Mouse (Mus musculus) intestine, embryonic 14.5 days (tissue): ENCODE data around the gene Robo1. TPM values are rescaled to one million over a fixed set of nuclear protein-coding genes. Genes with fewer than 3 reads are reported as not detected.

Source experiments
- ATAC-seq: fragments of 200-750 bp; cut with Nextera tagmentation; replicated peaks from 2 replicates; pipeline ENCODE4 v1.8.0; 2017; ENCODE audit warnings: low read depth, moderate number of reproducible peaks, moderate TSS enrichment, moderate library complexity; ENCODE audit not compliant: low FRiP score, low TSS enrichment
- DNase-seq: peaks from one replicate; pipeline ENCODE4 v3.0.0-alpha.2; 2018; ENCODE audit warnings: low spot score
- H3K27ac ChIP-seq: fragments of 300-500 bp; sonication (generic); 2 replicates; pipeline ENCODE4 v1.5.1; 2014; ENCODE audit warnings: low read depth, mild to moderate bottlenecking, control low read depth
- H3K27me3 ChIP-seq: fragments of 300-500 bp; sonication (generic); replicated peaks from 2 replicates; pipeline ENCODE4 v1.6.1; 2014; ENCODE audit warnings: low read length, control low read depth; ENCODE audit not compliant: control insufficient read depth, insufficient read depth
- H3K36me3 ChIP-seq: fragments of 300-500 bp; sonication (generic); 2 replicates; pipeline ENCODE4 v1.6.1; 2014; ENCODE audit warnings: low read length, control low read depth; ENCODE audit not compliant: control insufficient read depth, insufficient read depth
- H3K4me1 ChIP-seq: fragments of 300-500 bp; sonication (generic); replicated peaks from 2 replicates; pipeline ENCODE4 v1.6.1; 2014; ENCODE audit warnings: low read length, control low read depth, mixed read lengths; ENCODE audit not compliant: control insufficient read depth, insufficient read depth
- H3K4me2 ChIP-seq: fragments of 300-500 bp; sonication (generic); 2 replicates; pipeline ENCODE4 v1.6.1; 2014; ENCODE audit warnings: low read length
- H3K4me3 ChIP-seq: fragments of 300-500 bp; sonication (generic); 2 replicates; pipeline ENCODE4 v1.5.1; 2014; ENCODE audit warnings: low read depth, low read length, control low read depth, mixed read lengths
- H3K9ac ChIP-seq: fragments of 300-500 bp; sonication (generic); 2 replicates; pipeline ENCODE4 v1.6.1; 2014; ENCODE audit warnings: mild to moderate bottlenecking, low read length
- H3K9me3 ChIP-seq: fragments of 300-500 bp; sonication (generic); 2 replicates; pipeline ENCODE4 v1.6.1; 2016; ENCODE audit warnings: low read length, control low read depth; ENCODE audit not compliant: control insufficient read depth
- WGBS: fragments of 180-500 bp; shearing (Covaris S2); extraction: QIAGEN DNeasy Blood & Tissue Kit; methylation state at CpG from one replicate; pipeline ENCODE4 v1.1.7; 2014; 5-methylcytosine and 5-hydroxymethylcytosine counted together
- polyA plus RNA-seq: library from polyadenylated mRNA; unstranded; fragments of >200 nt; fragmentation: Nextera tagmentation; extraction: Ambion mirVana; gene quantifications from 2 replicates; pipeline ENCODE4 v1.2.1, GENCODE M21; 2014

Gene Robo1
- polyA plus RNA-seq, 1 experiment from 2014 or later, result 24.1 TPM

DNA sequence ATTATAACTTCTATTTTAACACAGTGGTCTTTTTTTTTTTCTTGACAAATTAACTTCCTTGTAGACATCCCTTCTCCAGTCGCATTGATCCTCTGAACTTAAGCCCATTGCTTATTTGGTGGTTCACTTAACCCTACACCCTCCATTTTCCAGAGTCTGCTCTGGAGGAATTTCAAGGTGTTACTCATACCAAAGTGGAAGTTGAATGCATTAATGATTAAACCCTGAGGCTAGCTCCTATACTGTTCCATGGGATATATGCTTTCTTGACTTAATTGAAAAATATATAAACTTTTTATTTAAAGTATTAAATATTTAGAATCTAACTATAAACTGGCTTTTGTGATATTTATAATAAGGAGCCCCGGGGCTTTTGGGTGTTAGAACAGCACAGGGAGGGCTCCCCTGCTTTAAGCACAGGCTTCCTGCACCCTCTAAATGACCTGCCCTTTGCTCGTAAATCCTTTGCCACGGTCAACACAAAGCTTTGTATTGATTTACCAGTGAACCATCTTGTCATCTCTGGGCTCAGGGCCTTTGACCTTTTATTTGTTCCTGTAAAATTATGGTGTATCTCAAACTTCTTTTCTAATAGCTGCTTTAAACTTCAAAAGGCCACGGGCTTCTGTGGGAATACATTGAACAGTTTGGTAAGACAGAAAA lies 522.4 kb downstream of the Robo1 start:
- H3K4me2 ChIP-seq, result no peak overlapping the region
- no peak for DNase-seq
- no peak overlapping the region for H3K4me3 ChIP-seq
- H3K27ac ChIP-seq, result no peak overlapping the region
- no peak overlapping the region for H3K9ac ChIP-seq
- 22% methylated on average over 5 of the region's 5 CpGs for WGBS
- no peaks in the 10 kb centered on the region for H3K9me3 ChIP-seq
- peak; percentile 64; the same call in 1 of the 2 replicates for ATAC-seq
- peaks cover 13% of the 10 kb centered on the region for H3K4me1 ChIP-seq
- no peaks in the 10 kb centered on the region for H3K36me3 ChIP-seq
- no peaks in the 10 kb centered on the region for H3K27me3 ChIP-seq

DNA sequence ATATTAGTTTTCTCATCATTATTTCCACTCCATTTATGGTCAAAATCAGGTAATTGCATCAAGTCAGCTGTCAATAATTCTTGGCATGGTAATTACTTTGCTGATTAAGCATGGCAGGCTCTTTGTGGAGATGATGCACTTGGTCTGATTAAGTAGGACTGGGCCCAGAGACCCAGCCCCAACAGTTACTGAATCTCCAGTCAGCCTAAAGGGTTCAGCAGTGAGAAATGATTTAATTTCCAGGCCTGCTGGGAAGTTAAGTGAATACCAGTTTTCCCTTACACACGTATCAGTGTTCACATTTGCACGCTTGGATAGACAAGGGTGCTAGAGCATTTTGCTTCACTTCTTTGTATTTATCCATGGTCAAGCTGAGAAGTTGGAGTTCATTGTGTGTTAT lies 526.2 kb downstream of the Robo1 start:
- H3K4me2 ChIP-seq, result no peak overlapping the region
- H3K9ac ChIP-seq, result no peak overlapping the region
- H3K27ac ChIP-seq, result no peak overlapping the region
- WGBS, result 92% methylated on average over 2 of the region's 2 CpGs
- ATAC-seq (no peak), DNase-seq (no peak)
- H3K9me3 ChIP-seq, result no peaks in the 10 kb centered on the region
- no peaks in the 10 kb centered on the region for H3K27me3 ChIP-seq
- peaks cover 4% of the 10 kb centered on the region; the same call in 1 of the 2 replicates for H3K4me1 ChIP-seq
- H3K36me3 ChIP-seq, result no peaks in the 10 kb centered on the region
- no peak overlapping the region for H3K4me3 ChIP-seq

DNA sequence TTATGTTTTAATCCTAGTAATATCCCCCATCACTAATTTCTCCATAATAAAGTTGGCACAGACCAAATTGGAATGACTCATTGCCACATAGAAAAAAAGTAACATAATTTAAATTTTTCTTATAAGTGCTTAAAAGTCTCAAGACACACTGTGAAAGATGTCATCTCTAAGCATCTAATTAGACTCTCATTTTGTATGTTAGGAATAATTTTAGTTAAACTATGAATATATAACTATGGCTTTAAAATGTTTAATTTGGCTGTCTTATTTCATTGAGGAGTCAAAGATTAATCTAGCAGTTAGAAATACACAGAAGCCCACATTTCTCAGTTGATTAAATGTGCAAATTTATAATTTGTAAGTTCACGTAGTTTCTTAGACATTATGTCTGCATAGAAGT lies 530.9 kb downstream of the Robo1 start:
- no peak for ATAC-seq
- whole genome bisulfite sequencing, result 80% methylated on average over 1 of the region's 1 CpGs
- no peak overlapping the region for H3K4me3 ChIP-seq

DNA sequence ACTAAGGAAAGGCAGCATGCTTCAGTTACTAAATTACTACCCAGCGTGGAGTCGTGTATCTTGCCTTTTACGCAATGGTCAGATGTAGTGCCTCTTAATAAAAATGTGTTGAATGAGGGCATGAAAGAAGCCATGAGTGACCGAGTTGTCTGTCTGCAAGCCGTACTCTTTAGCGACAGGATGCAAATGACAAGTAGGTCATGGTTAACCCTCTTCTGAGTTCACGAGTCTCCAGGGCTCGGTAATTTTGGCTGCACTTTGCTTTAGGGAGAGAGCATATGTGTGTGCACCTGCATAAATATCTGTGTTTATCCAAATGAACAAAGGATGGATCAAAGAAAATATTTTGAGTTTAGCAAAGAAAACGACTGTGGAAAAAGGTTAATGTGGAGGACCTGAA lies 533.0 kb downstream of the Robo1 start:
- DNase-seq, result no peak
- no peaks in the 10 kb centered on the region for H3K27me3 ChIP-seq
- H3K4me3 ChIP-seq, result no peak overlapping the region
- 81% methylated on average over 9 of the region's 9 CpGs for WGBS
- no peak overlapping the region for H3K9ac ChIP-seq
- no peak overlapping the region for H3K27ac ChIP-seq
- no peak overlapping the region for H3K4me2 ChIP-seq
- H3K36me3 ChIP-seq, result no peaks in the 10 kb centered on the region
- no peaks in the 10 kb centered on the region for H3K9me3 ChIP-seq
- no peaks in the 10 kb centered on the region for H3K4me1 ChIP-seq
- ATAC-seq, result no peak

More for the DNA sequence above, 530.9 kb downstream of the Robo1 start:
- no peak overlapping the region for H3K27ac ChIP-seq
- H3K4me1 ChIP-seq, result no peaks in the 10 kb centered on the region
- no peak for DNase-seq
- H3K9ac ChIP-seq, result no peak overlapping the region
- H3K9me3 ChIP-seq, result no peaks in the 10 kb centered on the region
- H3K4me2 ChIP-seq, result no peak overlapping the region
- no peaks in the 10 kb centered on the region for H3K27me3 ChIP-seq
- H3K36me3 ChIP-seq, result no peaks in the 10 kb centered on the region

DNA sequence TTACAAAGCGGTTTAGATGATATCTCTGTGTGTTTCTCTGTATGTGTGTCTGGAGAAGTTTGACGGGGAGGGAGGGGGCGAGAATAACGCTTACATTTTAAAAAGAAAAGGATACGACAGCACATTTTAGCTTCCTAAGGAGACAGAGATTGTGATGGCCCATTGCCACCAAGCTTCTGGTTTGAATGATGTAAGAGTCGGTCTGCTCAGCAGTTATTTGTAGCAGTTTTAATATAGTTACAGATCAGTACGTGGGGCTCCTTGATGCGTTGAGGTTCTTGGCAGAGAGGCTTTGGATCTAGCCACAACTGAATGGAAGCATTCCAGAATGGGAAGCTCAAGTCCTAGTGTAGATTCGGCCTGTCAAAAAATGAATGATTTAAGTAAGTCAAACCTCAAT lies 546.0 kb downstream of the Robo1 start:
- WGBS, result 90% methylated on average over 9 of the region's 9 CpGs
- no peak overlapping the region for H3K4me3 ChIP-seq
- H3K27ac ChIP-seq, result no peak overlapping the region
- no peak overlapping the region for H3K9ac ChIP-seq
- H3K27me3 ChIP-seq, result no peaks in the 10 kb centered on the region
- 0 out of 2 replicates have a peak, but pooled peaks cover 3% of the 10 kb centered on the region for H3K4me1 ChIP-seq
- H3K4me2 ChIP-seq, result no peak overlapping the region
- no peaks in the 10 kb centered on the region for H3K9me3 ChIP-seq
- ATAC-seq, result no peak
- no peak for DNase-seq
- H3K36me3 ChIP-seq, result no peaks in the 10 kb centered on the region

DNA sequence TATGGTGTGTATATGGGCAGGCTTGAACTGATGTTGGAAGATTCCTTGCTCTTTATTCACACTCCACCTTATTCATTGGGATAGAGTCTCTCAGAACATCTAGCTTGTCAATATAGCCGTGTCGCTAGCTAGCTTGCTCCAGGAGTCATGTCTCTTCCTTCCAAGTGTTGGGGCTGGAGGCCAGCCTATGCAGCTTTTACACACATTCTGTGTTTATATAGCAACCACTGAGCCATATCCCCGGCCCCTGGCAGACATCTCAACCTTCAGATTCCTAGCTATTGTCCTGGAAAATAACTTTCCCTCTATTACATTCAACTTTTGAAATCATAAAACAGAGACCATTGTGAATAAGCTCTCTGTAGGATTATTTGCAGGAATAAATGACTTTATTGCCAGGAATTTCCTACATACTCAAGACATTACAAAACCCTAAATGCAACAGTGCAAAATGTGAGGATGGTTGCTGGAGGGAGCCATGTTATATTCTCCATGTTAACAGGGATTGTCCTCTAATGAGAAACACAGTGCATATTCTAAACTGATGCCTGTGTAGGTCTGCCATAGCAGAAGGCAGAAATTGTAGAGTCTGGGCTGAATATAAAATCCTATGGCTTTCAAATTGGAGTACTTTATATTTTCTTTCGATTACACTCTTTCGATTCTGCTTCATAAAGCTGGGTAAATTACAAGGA lies 546.9 kb downstream of the Robo1 start:
- no peaks in the 10 kb centered on the region for H3K36me3 ChIP-seq
- H3K27me3 ChIP-seq, result no peaks in the 10 kb centered on the region
- H3K9ac ChIP-seq, result no peak overlapping the region
- ATAC-seq, result no peak
- H3K4me2 ChIP-seq, result no peak overlapping the region
- no peaks in the 10 kb centered on the region for H3K9me3 ChIP-seq
- WGBS, result 79% methylated on average over 5 of the region's 5 CpGs
- no peak for DNase-seq
- H3K4me1 ChIP-seq, result 0 out of 2 replicates have a peak, but pooled peaks cover 3% of the 10 kb centered on the region
- no peak overlapping the region for H3K4me3 ChIP-seq
- H3K27ac ChIP-seq, result no peak overlapping the region

DNA sequence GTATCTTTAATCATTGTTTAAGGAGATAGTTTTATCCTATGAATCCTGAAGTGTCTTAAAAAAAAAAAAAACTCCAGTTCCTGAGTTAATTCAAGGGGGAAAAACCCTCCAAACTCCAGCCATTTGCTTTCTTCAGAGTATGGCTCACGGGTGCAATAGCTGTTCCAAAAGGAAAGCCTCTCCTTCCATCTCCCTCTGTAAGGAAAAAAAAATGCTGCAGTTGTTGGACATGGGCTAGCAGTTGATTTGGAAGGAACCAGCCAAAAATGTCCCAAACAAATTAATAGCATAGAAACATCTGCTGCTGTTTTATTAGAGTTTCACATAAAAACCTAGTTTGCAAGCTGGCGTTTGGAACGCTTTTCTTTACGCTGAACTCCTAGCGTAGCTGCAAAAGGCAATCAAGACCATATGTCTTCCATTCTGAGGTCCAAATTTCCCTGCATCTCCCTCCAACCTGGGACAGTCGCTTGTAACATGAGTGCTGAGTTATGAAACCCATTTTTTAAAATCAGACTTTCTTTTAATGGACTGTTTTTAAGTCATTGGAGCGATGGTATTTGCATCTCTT lies 553.7 kb downstream of the Robo1 start:
- no peak overlapping the region for H3K27ac ChIP-seq
- H3K4me3 ChIP-seq, result no peak overlapping the region
- DNase-seq (no peak), ATAC-seq (no peak)
- no peaks in the 10 kb centered on the region for H3K27me3 ChIP-seq
- no peaks in the 10 kb centered on the region for H3K36me3 ChIP-seq
- 0 out of 2 replicates have a peak, but pooled peaks cover 4% of the 10 kb centered on the region for H3K4me1 ChIP-seq
- H3K4me2 ChIP-seq, result no peak overlapping the region
- WGBS, result 70% methylated on average over 7 of the region's 7 CpGs
- H3K9me3 ChIP-seq, result no peaks in the 10 kb centered on the region
- no peak overlapping the region for H3K9ac ChIP-seq

DNA sequence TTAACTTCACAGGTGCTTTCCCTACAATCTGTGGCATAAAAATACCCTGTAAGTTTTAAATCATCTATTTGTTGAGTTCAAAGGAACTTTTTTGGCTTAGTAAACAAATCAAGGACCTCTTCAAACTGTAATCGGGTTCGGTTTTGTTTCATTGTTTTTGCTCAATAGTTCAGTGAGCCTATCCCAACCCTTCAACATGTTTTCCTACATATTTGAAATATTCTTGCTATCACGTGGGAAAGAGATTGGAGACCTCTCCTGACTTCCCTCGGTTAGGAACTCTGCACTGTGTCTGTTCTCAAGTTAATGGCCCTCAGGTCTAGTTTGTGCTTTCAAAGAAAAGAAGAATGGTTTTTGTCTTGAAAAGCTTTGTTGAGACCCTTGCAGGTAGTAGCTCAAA lies 557.9 kb downstream of the Robo1 start:
- Histone ChIP-seq H3K27ac (no peak overlapping the region), H3K9me3 (no peaks in the 10 kb centered on the region), H3K4me2 (no peak overlapping the region), H3K9ac (no peak overlapping the region), H3K36me3 (no peaks in the 10 kb centered on the region), H3K4me1 (0 out of 2 replicates have a peak, but pooled peaks cover 4% of the 10 kb centered on the region), H3K27me3 (no peaks in the 10 kb centered on the region), H3K4me3 (no peak overlapping the region)
- 73% methylated on average over 4 of the region's 4 CpGs for WGBS
- DNase-seq (no peak), ATAC-seq (no peak)
